Mouse (Mus musculus) gonadal fat pad, adult 2 months (tissue): Measurements from ENCODE around the gene Vamp4. TPM values are rescaled to one million over a fixed set of nuclear protein-coding genes. Genes with fewer than 3 reads are reported as not detected.

ENCODE experiments used
- DNase-seq: peaks from one replicate; pipeline ENCODE4 v3.0.0-alpha.2; 2012; ENCODE audit warnings: low read depth
- polyA plus RNA-seq: library from polyadenylated mRNA; depleted of rRNA; stranded (reverse); fragments of >200 nt; gene quantifications from 2 replicates; pipeline ENCODE4 v1.2.3, GENCODE M21; 2012; rRNA removed

Vamp4 gene
- 9.1 and 10.4 TPM in 2 replicates for polyA plus RNA-seq

DNA sequence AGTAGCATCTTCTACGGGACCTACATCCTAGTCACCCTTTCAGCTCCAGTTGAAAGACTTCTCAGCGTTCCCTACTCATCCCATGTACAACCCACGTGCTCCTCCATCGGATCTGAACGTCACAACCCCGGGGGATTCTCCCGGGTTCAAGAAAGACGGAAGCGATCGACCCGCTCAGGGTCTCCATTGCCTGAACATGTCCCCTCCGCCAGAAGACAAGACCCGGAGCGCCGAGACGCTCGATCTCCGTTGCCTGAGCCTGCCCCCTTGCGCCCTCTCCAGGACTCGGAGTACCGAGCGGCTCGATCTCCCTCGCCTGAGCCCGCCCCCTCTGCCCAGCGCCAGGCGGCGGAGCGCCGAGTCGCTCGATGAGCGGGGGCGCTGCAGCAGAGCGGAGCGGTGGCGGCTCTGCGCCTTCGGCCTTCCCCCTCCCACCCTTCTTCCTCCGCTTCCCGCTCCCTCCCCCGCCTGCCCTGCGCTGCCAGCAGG lies at the start of gene Vamp4:
Vamp4 (plus strand) TSS at position 256 of the 489 bp plus-strand sequence.
- DNase-seq, result no peak

GRCm38 (mm10) chr1:162529651-162530050 lies 40.7 kb upstream of the Vamp4 start:
- DNase-seq, result no peak

- DNase-seq, result no peak
Measured at GRCm38 (mm10) chr1:162530666-162531065, 39.6 kb upstream of the Vamp4 start.

DNA sequence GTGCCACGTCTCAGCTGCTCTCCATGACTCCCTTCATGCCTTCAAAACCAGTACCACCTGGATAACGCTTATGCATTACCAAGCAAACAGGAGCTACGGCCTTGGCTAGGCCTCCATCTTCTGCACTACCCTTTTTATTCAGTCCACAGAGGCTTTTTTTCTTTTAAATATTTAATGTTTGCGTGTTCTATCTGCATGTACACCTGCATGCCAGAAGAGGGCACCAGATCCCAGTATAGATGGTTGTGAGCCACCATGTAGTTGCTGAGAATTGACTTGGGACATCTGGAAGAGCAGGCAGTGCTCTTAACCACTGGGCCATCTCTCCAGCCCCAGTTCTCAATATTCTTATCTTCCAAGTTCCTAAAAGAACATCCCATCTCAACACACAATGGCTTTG lies 38.7 kb upstream of the Vamp4 start:
- no peak for DNase-seq

DNA sequence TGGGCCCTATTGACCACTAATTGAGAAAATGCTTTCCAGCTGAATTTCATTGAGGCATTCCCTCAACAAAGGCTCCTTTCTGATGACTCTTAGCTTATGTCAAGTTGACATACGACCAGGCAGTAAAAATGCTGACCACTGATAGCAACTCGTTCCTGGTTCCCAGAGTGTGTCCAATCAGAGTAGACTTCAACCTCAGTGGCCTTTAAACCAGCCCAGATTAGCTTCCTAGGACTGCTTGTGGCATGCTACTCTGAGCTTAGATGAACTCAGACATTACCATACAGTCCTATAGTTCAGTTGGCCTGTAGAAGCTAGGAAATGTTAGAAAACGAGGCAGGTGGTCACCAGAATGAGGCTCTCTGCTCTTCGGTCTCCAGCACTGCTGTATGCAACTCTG lies 38.0 kb upstream of the Vamp4 start:
- no peak for DNase-seq

DNA sequence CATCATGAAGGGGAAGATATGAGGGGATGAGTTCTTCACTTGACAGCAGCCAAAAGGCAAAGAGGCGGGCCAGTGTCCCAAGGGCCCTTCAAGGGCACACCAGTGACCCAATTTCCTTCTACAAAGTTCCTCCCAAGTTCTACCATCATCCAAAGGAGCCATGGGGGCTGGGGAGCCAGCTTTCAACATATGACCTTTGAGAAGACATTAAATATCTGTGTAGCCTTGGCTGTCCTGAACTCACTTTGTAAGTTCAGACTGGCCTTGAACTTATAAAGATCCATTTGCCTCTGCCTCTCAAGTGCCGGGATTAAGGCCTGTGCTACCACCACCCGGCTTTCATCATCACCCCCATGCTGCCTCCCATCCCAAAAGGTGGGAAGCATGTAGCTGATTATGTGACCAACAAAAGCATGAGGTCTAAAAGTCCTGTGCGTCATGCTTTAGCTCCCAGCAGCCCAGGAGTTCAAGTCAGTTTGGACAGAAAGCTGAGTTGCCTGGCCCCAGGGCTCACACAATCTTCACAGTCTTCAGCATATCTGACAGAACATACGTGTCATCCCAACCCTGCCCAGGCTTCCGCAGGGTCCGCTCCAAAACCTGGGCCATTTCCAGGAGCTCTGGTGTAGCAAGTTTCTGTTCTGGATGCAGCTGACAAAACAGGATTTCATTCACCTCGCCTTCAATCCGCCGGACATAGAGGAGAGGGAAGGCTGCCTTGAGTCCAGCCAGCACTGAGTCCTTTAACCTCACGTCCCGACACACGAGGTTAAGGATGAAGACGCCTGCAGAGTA lies 36.4 kb upstream of the Vamp4 start:
- DNase-seq, result no peak

DNA sequence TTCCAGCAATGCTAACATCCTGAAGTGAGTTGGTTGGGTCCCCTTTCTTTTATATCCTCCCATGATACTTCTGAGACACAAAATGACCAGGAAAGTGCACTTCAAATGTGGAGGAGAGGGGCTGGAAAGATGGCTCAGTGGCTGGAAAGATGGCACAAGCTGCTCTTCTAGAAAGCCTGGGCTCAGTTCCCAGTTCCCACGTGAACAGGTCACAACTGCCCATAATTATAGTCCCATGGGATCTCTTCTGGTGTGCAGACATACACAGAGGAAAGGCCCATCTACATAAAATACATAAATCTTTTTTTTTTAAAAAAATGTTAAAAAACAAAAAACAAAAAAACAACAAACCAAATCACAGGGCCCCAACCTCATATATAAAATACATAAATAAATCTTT lies 27.1 kb upstream of the Vamp4 start:
- no peak for DNase-seq

GRCm38 (mm10) chr1:162547607-162548006 lies 22.7 kb upstream of the Vamp4 start:
- no peak for DNase-seq

DNA sequence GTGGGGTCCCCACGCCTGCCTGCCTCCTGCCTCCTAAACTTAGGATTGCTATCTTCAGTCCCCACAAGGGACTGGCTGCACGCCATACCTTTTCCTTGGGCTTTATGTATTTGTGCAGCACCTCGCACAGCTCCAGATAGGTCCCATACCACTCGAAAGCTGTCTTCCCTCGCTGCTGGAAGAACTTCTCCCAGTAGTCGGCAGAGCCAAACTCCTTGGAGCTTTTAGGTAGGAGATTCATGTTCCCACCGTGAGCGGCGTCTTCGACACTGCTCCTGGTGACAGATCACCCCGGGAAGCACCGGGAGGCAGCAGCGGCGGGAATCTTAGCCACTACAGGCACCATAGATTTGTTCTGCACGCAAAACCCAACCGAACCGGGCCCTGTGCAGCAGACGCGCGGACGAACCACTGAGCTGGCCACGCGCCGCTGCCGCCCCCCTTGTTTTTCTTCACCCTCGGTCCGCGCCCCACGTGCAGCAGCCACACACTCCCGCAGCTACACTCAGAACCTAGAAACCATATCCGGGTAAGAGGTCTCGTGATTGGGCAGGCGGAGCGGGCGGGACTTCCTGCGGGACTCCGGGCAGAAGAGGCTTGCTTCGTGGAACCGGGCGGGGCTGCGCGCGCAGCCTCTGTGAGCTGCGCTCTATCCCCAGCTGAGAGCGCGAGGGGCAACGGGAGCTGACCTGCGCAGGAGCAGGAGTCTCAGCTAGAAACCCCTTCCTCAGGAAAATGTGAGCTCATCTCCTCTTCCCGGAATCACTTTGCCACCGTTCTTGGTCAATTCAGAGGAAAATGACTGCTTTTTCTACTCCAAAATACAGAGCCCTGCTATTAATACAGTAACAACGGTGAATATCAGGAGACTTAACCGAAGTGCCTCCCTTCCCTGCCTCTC lies 22.0 kb upstream of the Vamp4 start, which contains the start of gene Mettl13:
Mettl13 (minus strand) TSS at position 536 of the 901 bp plus-strand sequence.
- no peak for DNase-seq

- no peak for DNase-seq
Measured at GRCm38 (mm10) chr1:162548917-162549613, 21.2 kb upstream of the Vamp4 start.

DNA sequence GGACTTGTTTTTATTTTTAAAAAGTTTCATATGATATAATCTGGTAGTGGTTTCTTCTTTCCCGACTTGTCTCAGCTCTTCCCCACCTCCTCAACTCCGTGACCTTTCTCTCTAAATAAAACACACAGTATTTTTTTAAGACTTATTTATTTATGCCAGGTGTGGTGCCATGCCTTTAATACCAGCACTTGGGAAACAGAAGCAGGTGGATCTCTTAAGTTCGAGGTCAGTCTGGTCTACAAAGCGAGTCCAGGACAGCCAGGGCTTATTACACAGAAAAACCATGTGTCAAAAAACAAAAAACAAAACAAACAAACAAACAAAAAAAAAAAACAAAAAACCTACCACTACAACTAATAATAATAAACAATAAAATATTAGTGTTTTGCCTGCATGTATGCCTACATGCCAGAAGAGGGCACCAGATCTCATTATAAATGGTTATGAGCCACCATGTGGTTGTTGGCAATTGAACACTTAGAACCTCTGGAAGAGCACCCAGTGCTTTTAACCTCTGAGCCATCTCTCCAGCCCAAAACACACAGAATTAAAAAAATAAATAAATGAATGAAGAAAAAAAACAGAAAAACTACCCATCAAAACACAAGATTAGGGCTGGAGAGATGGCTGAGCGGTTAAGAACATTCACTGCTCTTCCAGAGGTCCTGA lies 20.6 kb upstream of the Vamp4 start:
- DNase-seq, result no peak

GRCm38 (mm10) chr1:162552956-162553355 lies 17.4 kb upstream of the Vamp4 start:
- DNase-seq, result no peak

DNA sequence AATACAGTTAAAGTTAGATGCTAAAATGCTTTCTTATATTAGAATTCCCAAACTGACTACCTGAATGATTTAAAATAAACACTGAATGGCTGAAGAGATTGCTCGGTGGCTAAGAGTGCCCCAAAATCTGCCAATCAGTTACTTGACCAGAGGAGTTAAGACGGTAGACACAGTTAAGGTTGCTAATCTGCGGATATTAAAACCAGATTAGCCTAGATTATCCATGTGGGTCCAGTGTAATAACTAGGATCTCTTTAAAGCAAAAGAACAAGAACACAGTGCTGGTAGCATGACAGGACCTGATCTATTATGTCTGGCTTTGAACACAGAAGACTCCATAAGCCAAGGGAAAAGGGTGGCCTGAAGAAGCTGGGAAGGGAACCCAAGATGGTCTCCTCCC lies 16.1 kb upstream of the Vamp4 start:
- no peak for DNase-seq

- DNase-seq, result no peak
Measured at GRCm38 (mm10) chr1:162563236-162563635, 7.1 kb upstream of the Vamp4 start.

DNA sequence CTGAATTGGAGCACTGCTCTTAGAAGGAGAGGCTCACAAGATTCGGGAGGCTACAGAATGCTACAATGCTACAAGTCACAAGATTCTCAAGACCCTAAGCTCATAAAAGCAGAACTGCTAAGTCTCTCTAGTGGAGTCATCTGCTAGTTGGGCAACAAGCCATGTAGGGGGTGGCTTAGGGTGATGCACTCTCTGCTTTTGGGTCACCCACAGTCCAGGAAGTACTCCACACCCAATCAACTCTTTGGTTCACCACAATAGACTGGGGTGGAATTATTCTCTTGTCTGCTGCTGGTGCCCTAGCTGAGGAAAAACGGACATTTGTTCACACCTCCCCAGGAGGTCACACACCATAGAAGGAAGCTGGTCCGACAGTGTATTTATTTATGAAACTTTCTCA lies 5.3 kb upstream of the Vamp4 start:
- DNase-seq, result no peak

- no peak for DNase-seq
Measured at GRCm38 (mm10) chr1:162567351-162567750, 3.0 kb upstream of the Vamp4 start.

DNA sequence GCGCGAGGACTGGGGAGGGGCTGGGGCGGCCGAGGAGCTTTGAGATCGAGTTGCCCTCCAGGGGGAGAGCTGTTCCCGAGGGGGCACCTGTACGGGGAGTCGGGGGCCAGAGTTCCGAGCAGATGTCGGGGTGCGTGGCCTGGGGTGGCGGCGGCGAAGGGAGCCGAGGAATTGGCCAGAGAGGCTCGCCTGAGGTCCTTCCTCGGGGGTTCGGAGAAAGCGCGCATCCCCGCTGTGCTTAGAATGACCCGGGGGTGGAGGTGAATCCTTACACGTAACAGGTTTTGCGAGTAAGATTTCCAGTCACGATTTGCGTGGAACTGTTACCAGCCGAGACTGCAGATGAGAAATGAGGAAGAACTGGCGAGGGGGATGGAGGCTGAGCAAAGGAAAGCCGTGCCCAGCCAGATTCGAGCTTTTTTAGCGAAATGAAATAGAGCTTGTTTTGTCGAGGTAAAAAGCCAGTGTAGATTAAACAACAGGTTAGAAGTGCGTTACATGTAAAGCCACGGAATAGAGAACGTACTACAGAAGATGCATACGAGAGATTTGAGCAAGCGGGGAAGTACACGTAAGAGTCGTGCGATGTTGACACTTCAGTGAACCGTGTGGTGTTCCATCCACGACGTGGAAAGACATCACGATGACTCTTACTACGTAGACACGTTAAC lies 751 bp downstream of the Vamp4 start:
- DNase-seq, result no peak

GRCm38 (mm10) chr1:162575098-162575497 lies 4.8 kb downstream of the Vamp4 start:
- DNase-seq, result no peak

DNA sequence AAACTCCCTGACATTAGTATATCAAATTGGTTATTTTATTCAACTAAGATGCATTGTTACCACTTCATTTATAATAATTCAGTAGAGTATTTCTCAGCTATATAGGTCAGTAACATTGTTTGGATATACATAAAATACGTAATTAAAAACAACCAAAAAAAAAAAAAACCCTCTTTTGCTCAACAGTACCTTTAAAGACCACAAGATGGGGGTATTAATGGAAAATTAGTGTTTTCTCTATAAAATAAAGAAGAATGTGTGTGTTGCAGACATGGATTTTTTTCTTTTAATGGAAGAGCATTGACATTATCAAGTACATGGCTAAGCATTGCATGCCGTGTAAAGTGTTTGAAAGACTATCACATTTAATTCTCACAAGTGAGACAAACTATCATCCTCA lies 12.6 kb downstream of the Vamp4 start:
- no peak for DNase-seq

GRCm38 (mm10) chr1:162586282-162586681 lies 16.0 kb downstream of the Vamp4 start:
- no peak for DNase-seq

GRCm38 (mm10) chr1:162588606-162589005 lies 18.3 kb downstream of the Vamp4 start:
- DNase-seq, result no peak
